ENCODE assay signal across 21 mouse cellular contexts in the genomic region with DNA sequence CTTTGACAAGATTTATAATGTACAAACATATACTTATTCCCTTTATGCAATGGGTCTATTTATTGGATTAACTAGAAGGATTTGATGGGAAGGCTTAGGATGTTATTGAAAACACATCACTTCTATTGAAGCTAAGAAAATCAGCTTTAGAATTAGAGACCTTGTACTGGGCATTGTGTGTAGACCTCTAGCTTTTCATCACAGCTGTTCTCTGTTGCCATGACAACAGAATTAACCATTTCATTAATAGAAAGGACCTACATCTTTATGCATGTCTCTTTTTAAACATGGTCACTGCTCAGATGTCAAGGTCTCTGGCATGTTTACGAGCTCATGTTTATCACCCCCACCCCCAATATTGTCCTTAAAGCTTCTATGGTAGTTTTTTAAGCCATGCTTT.
A peak's percentile ranks its signal among the peaks of the same experiment; 100 is the strongest.
DNase-seq lines count a peak whose midpoint lies in the region; ATAC-seq and TF ChIP-seq lines count a peak whose summit lies in the region.
"Had no signal": no experiment of that assay in that cellular context is flagged by ENCODE, and none has a peak within 500 bp of the region (broad histone marks: within the 10 kb centered on the region; RNA-seq: fewer than 3 reads in every experiment).

No protein-coding gene starts in this region.

- H3K4me3 ChIP-seq in forebrain, embryonic 11.5 days (ENCODE audit: low read depth, low read length) = no peak overlapping the region
- no peak overlapping the region for H3K4me3 ChIP-seq in forebrain, postnatal 0 days (ENCODE audit: low read depth, low read length)
- no peak overlapping the region for H3K4me3 ChIP-seq in midbrain, embryonic 12.5 days
- no peak overlapping the region for H3K4me3 ChIP-seq in midbrain, embryonic 10.5 days
- no peak overlapping the region for H3K4me3 ChIP-seq in kidney, adult 2 months (ENCODE audit: insufficient read depth, low read depth, low read length)
- H3K4me3 ChIP-seq: heart, adult 2 months; intestine, embryonic 15.5 days had no signal

- no peak overlapping the region for H3K9ac ChIP-seq in forebrain, embryonic 11.5 days (ENCODE audit: low read length)
- no peak overlapping the region for H3K9ac ChIP-seq in forebrain, postnatal 0 days
- no peak overlapping the region for H3K9ac ChIP-seq in midbrain, embryonic 12.5 days (replicated peaks)
- H3K9ac ChIP-seq: intestine, embryonic 15.5 days had no signal

- no peak for TF ChIP-seq CTCF in forebrain, postnatal 0 days (IDR thresholded peaks at IDR 0.05; ENCODE audit: low read depth)
- no peak for TF ChIP-seq CTCF in kidney, adult 2 months (conservative IDR thresholded peaks at IDR 0.05; ENCODE audit: insufficient read depth, insufficient read length, low read depth, low read length)

- H3K4me2 ChIP-seq in forebrain, embryonic 11.5 days (ENCODE audit: low read depth, low read length, severe bottlenecking) = no peak overlapping the region
- no peak overlapping the region for H3K4me2 ChIP-seq in forebrain, postnatal 0 days (ENCODE audit: low read depth)
- no peak overlapping the region for H3K4me2 ChIP-seq in midbrain, embryonic 12.5 days (replicated peaks)
- H3K4me2 ChIP-seq: intestine, embryonic 15.5 days; liver, embryonic 11.5 days had no signal

- H3K36me3 ChIP-seq in forebrain, embryonic 11.5 days (ENCODE audit: control insufficient read depth, insufficient read depth, low read length) = no peaks in the 10 kb centered on the region
- no peaks in the 10 kb centered on the region for H3K36me3 ChIP-seq in forebrain, postnatal 0 days (ENCODE audit: insufficient read depth)
- H3K36me3 ChIP-seq in midbrain, embryonic 12.5 days = no peaks in the 10 kb centered on the region
- H3K36me3 ChIP-seq in midbrain, embryonic 10.5 days = no peaks in the 10 kb centered on the region
- H3K36me3 ChIP-seq in kidney, adult 2 months (ENCODE audit: control insufficient read depth, insufficient read depth, low read length) = no peaks in the 10 kb centered on the region
- H3K36me3 ChIP-seq: intestine, embryonic 15.5 days had no signal

- H3K27me3 ChIP-seq in forebrain, embryonic 11.5 days (ENCODE audit: control insufficient read depth, insufficient read depth, low read length) = no peaks in the 10 kb centered on the region
- no peaks in the 10 kb centered on the region for H3K27me3 ChIP-seq in forebrain, postnatal 0 days (ENCODE audit: insufficient read depth, low read length)
- H3K27me3 ChIP-seq in midbrain, embryonic 12.5 days = peaks cover 13% of the 10 kb centered on the region
- peaks cover 68% of the 10 kb centered on the region for H3K27me3 ChIP-seq in midbrain, embryonic 10.5 days (ENCODE audit: low read depth, poor library complexity, severe bottlenecking)
- no peaks in the 10 kb centered on the region; the same call in 1 of the 2 replicates for H3K27me3 ChIP-seq in kidney, adult 2 months (replicated peaks; ENCODE audit: control insufficient read depth, insufficient read depth, low read length)
- H3K27me3 ChIP-seq: CH12.LX; intestine, embryonic 15.5 days had no signal

- no peak for TF ChIP-seq POLR2A in kidney, adult 2 months (IDR thresholded peaks at IDR 0.05; ENCODE audit: low read depth, low read length)

- DNase-seq in forebrain, embryonic 11.5 days (ENCODE audit: low spot score) = no peak
- DNase-seq in forebrain, postnatal 0 days = no peak
- no peak for DNase-seq in midbrain, embryonic 10.5 days (ENCODE audit: low spot score)
- DNase-seq in mesoderm, embryonic 11.5 days (ENCODE audit: low read depth, low spot score) = peak; percentile 39
- no peak for DNase-seq in kidney, adult 2 months
- DNase-seq in right cerebral cortex, adult 2 months (ENCODE audit: low spot score in 2 of 2) = no peak
- DNase-seq: adrenal gland, postnatal 14 days; cerebellum, adult 11-12 months; cerebellum, postnatal 25 days; gastrocnemius, postnatal 25 days; heart, adult 2 months; heart, postnatal 4 days; kidney, postnatal 4 days; layer of hippocampus, adult 9-11 months; lung, adult 18-20 months; lung, postnatal 14 days; thymus, postnatal 25 days had no signal

- H3K4me1 ChIP-seq in forebrain, embryonic 11.5 days (replicated peaks; ENCODE audit: control insufficient read depth, insufficient read depth, low read length) = no peaks in the 10 kb centered on the region
- no peaks in the 10 kb centered on the region for H3K4me1 ChIP-seq in forebrain, postnatal 0 days (ENCODE audit: insufficient read depth)
- peaks cover 10% of the 10 kb centered on the region for H3K4me1 ChIP-seq in midbrain, embryonic 12.5 days
- peaks cover 14% of the 10 kb centered on the region for H3K4me1 ChIP-seq in midbrain, embryonic 10.5 days
- H3K4me1 ChIP-seq in kidney, adult 2 months (ENCODE audit: control insufficient read depth, insufficient read depth, low read length) = no peaks in the 10 kb centered on the region
- H3K4me1 ChIP-seq: intestine, embryonic 15.5 days had no signal

- ATAC-seq in forebrain, embryonic 11.5 days (replicated peaks; ENCODE audit: low FRiP score) = peak; percentile 86
- no peak for ATAC-seq in forebrain, postnatal 0 days
- peak; percentile 86 for ATAC-seq in midbrain, embryonic 12.5 days (ENCODE audit: low FRiP score, low read depth)
- ATAC-seq: intestine, embryonic 15.5 days had no signal

- no peak overlapping the region for H3K27ac ChIP-seq in forebrain, embryonic 11.5 days (ENCODE audit: low read depth, low read length)
- H3K27ac ChIP-seq in forebrain, postnatal 0 days (ENCODE audit: low read depth, low read length) = no peak overlapping the region
- H3K27ac ChIP-seq in midbrain, embryonic 12.5 days (replicated peaks) = no peak overlapping the region
- no peak overlapping the region for H3K27ac ChIP-seq in midbrain, embryonic 10.5 days (replicated peaks)
- H3K27ac ChIP-seq in kidney, adult 2 months (ENCODE audit: insufficient read depth, low read depth, low read length) = no peak overlapping the region
- H3K27ac ChIP-seq: heart, adult 2 months; intestine, embryonic 15.5 days had no signal

- H3K9me3 ChIP-seq in forebrain, embryonic 11.5 days (ENCODE audit: control insufficient read depth, low read length) = no peaks in the 10 kb centered on the region
- H3K9me3 ChIP-seq in forebrain, postnatal 0 days (ENCODE audit: low read length) = no peaks in the 10 kb centered on the region
- no peaks in the 10 kb centered on the region for H3K9me3 ChIP-seq in midbrain, embryonic 12.5 days
- no peaks in the 10 kb centered on the region for H3K9me3 ChIP-seq in midbrain, embryonic 10.5 days (replicated peaks)
- H3K9me3 ChIP-seq: intestine, embryonic 15.5 days had no signal

- 35% methylated on average over 1 of the region's 1 CpGs for WGBS in forebrain, embryonic 11.5 days
- WGBS in forebrain, postnatal 0 days = 14% methylated on average over 1 of the region's 1 CpGs
- WGBS in midbrain, embryonic 12.5 days = 7% methylated on average over 1 of the region's 1 CpGs
- 60% methylated on average over 1 of the region's 1 CpGs for WGBS in midbrain, embryonic 10.5 days
- WGBS in kidney, adult 2 months = 76% methylated on average over 1 of the region's 1 CpGs
